In genomic region chr12:84459845-84460244, GRCm38 (mm10) we compare ENCODE assay signal across 15 mouse cellular contexts. TPM values are rescaled to one million over a fixed set of nuclear protein-coding genes. Genes with fewer than 3 reads are reported as not detected.
DNase-seq lines count a peak whose midpoint lies in the region; ATAC-seq and TF ChIP-seq lines count a peak whose summit lies in the region.
"Had no signal": no experiment of that assay in that cellular context is flagged by ENCODE, and none has a peak within 500 bp of the region (broad histone marks: within the 10 kb centered on the region; RNA-seq: fewer than 3 reads in every experiment).

No protein-coding gene starts in this region.

- TF ChIP-seq CTCF in layer of hippocampus, adult 2 months (conservative IDR thresholded peaks at IDR 0.05) = peak; percentile 44
- peak; percentile 44 for TF ChIP-seq CTCF in midbrain, postnatal 0 days (IDR thresholded peaks at IDR 0.05)

- no peak for ATAC-seq in embryonic facial prominence, embryonic 11.5 days (replicated peaks; ENCODE audit: insufficient number of reproducible peaks, low FRiP score, low TSS enrichment, low read depth)
- no peak for ATAC-seq in midbrain, postnatal 0 days (ENCODE audit: low FRiP score)
- ATAC-seq in midbrain, embryonic 16.5 days = no peak
- ATAC-seq in frontal cortex, adult (ENCODE audit: low TSS enrichment) = no peak
- ATAC-seq: forebrain, embryonic 13.5 days had no signal

- H3K4me1 ChIP-seq in embryonic facial prominence, embryonic 11.5 days (ENCODE audit: control insufficient read depth, insufficient read depth, low read length) = no peaks in the 10 kb centered on the region
- H3K4me1 ChIP-seq in embryonic facial prominence, embryonic 10.5 days = no peaks in the 10 kb centered on the region
- no peaks in the 10 kb centered on the region for H3K4me1 ChIP-seq in midbrain, postnatal 0 days (ENCODE audit: insufficient read depth, low read length)
- no peaks in the 10 kb centered on the region for H3K4me1 ChIP-seq in midbrain, embryonic 16.5 days (ENCODE audit: control insufficient read depth, insufficient read depth, low read length)
- H3K4me1 ChIP-seq: forebrain, embryonic 13.5 days; hindbrain, embryonic 13.5 days; neural tube, embryonic 12.5 days; stomach, embryonic 15.5 days had no signal

- WGBS in embryonic facial prominence, embryonic 11.5 days = 65% methylated on average over 1 of the region's 1 CpGs
- 63% methylated on average over 1 of the region's 1 CpGs for WGBS in embryonic facial prominence, embryonic 10.5 days
- 53% methylated on average over 1 of the region's 1 CpGs for WGBS in midbrain, postnatal 0 days
- WGBS in midbrain, embryonic 16.5 days = 54% methylated on average over 1 of the region's 1 CpGs

- DNase-seq in embryonic facial prominence, embryonic 11.5 days (ENCODE audit: low spot score) = peak; percentile 6
- DNase-seq in embryonic facial prominence, embryonic 10.5 days (ENCODE audit: low spot score) = no peak
- DNase-seq in layer of hippocampus, adult 2 months (ENCODE audit: low spot score in 2 of 2) = no peak
- no peak for DNase-seq in layer of hippocampus, adult 18-20 months (ENCODE audit: low spot score in 2 of 2)
- DNase-seq in midbrain, postnatal 0 days (ENCODE audit: low spot score) = no peak
- no peak for DNase-seq in thymus, postnatal 4 days
- DNase-seq: adrenal gland, postnatal 25 days; cerebellum, adult 8-10 months; kidney, adult 9 months had no signal

- H3K27ac ChIP-seq in embryonic facial prominence, embryonic 11.5 days (replicated peaks; ENCODE audit: low read depth, low read length) = no peak overlapping the region
- H3K27ac ChIP-seq in embryonic facial prominence, embryonic 10.5 days (replicated peaks) = no peak overlapping the region
- no peak overlapping the region for H3K27ac ChIP-seq in layer of hippocampus, adult 2 months
- no peak overlapping the region for H3K27ac ChIP-seq in midbrain, postnatal 0 days (ENCODE audit: low read depth, low read length)
- H3K27ac ChIP-seq in midbrain, embryonic 16.5 days (ENCODE audit: low read length) = no peak overlapping the region
- H3K27ac ChIP-seq: forebrain, embryonic 13.5 days; hindbrain, embryonic 13.5 days; neural tube, embryonic 12.5 days; stomach, embryonic 15.5 days had no signal

- H3K27me3 ChIP-seq in embryonic facial prominence, embryonic 11.5 days (ENCODE audit: control insufficient read depth, insufficient read depth, low read length) = no peaks in the 10 kb centered on the region
- no peaks in the 10 kb centered on the region for H3K27me3 ChIP-seq in embryonic facial prominence, embryonic 10.5 days (replicated peaks; ENCODE audit: low read depth, poor library complexity, severe bottlenecking)
- no peaks in the 10 kb centered on the region for H3K27me3 ChIP-seq in midbrain, postnatal 0 days (ENCODE audit: insufficient read depth, low read length)
- H3K27me3 ChIP-seq in midbrain, embryonic 16.5 days (ENCODE audit: control insufficient read depth, insufficient read depth, low read depth, low read length) = no peaks in the 10 kb centered on the region
- H3K27me3 ChIP-seq: forebrain, embryonic 13.5 days; hindbrain, embryonic 13.5 days; neural tube, embryonic 12.5 days; stomach, embryonic 15.5 days had no signal

- H3K9me3 ChIP-seq in embryonic facial prominence, embryonic 11.5 days (replicated peaks; ENCODE audit: control insufficient read depth, low read length) = no peaks in the 10 kb centered on the region
- H3K9me3 ChIP-seq in embryonic facial prominence, embryonic 10.5 days = no peaks in the 10 kb centered on the region; the same call in 1 of the 2 replicates
- no peaks in the 10 kb centered on the region for H3K9me3 ChIP-seq in midbrain, postnatal 0 days (ENCODE audit: low read length)
- no peaks in the 10 kb centered on the region for H3K9me3 ChIP-seq in midbrain, embryonic 16.5 days (replicated peaks; ENCODE audit: control insufficient read depth, low read length, poor library complexity, severe bottlenecking)
- H3K9me3 ChIP-seq: forebrain, embryonic 13.5 days; hindbrain, embryonic 13.5 days; neural tube, embryonic 12.5 days; stomach, embryonic 15.5 days had no signal

- no peak overlapping the region for H3K4me3 ChIP-seq in embryonic facial prominence, embryonic 11.5 days (ENCODE audit: low read depth, low read length)
- no peak overlapping the region for H3K4me3 ChIP-seq in embryonic facial prominence, embryonic 10.5 days
- no peak overlapping the region for H3K4me3 ChIP-seq in layer of hippocampus, adult 2 months
- no peak overlapping the region for H3K4me3 ChIP-seq in midbrain, postnatal 0 days (ENCODE audit: low read depth, low read length)
- H3K4me3 ChIP-seq in midbrain, embryonic 16.5 days (ENCODE audit: low read depth, low read length) = no peak overlapping the region
- H3K4me3 ChIP-seq: forebrain, embryonic 13.5 days; hindbrain, embryonic 13.5 days; neural tube, embryonic 12.5 days; stomach, embryonic 15.5 days had no signal

- no peak overlapping the region for H3K4me2 ChIP-seq in embryonic facial prominence, embryonic 11.5 days (ENCODE audit: low read depth, low read length)
- no peak overlapping the region for H3K4me2 ChIP-seq in midbrain, postnatal 0 days (ENCODE audit: low read depth, low read length, poor library complexity, severe bottlenecking)
- no peak overlapping the region for H3K4me2 ChIP-seq in midbrain, embryonic 16.5 days (ENCODE audit: low read length)
- H3K4me2 ChIP-seq: forebrain, embryonic 13.5 days; hindbrain, embryonic 13.5 days; neural tube, embryonic 12.5 days; stomach, embryonic 15.5 days had no signal

- no peak overlapping the region for H3K9ac ChIP-seq in embryonic facial prominence, embryonic 11.5 days (replicated peaks; ENCODE audit: low read length)
- no peak overlapping the region for H3K9ac ChIP-seq in midbrain, postnatal 0 days (replicated peaks; ENCODE audit: low read length, poor library complexity, severe bottlenecking)
- H3K9ac ChIP-seq in midbrain, embryonic 16.5 days (ENCODE audit: low read depth, low read length) = no peak overlapping the region
- H3K9ac ChIP-seq: forebrain, embryonic 13.5 days; hindbrain, embryonic 13.5 days; neural tube, embryonic 12.5 days; stomach, embryonic 15.5 days had no signal

- 0 out of 2 replicates have a peak, but pooled peaks cover 2% of the 10 kb centered on the region for H3K36me3 ChIP-seq in embryonic facial prominence, embryonic 11.5 days (replicated peaks; ENCODE audit: control insufficient read depth, insufficient read depth, low read depth, low read length)
- peaks cover 80% of the 10 kb centered on the region for H3K36me3 ChIP-seq in embryonic facial prominence, embryonic 10.5 days (replicated peaks)
- H3K36me3 ChIP-seq in midbrain, postnatal 0 days (ENCODE audit: insufficient read depth, low read length) = peaks cover 27% of the 10 kb centered on the region
- H3K36me3 ChIP-seq in midbrain, embryonic 16.5 days (ENCODE audit: control insufficient read depth, insufficient read depth, low read length) = peaks cover 20% of the 10 kb centered on the region

RNA-seq across cellular contexts. Expression of gene Lin52, which starts 8.6 kb away (rescaled TPM):
- 35.8 and 36.1 TPM in 2 replicates for polyA plus RNA-seq in embryonic facial prominence, embryonic 11.5 days (2014; fragmentation: Nextera tagmentation; extraction: Ambion mirVana)
- polyA plus RNA-seq in embryonic facial prominence, embryonic 10.5 days (2016; fragmentation: Nextera tagmentation; extraction: Ambion mirVana) = 28.4 and 28.6 TPM in 2 replicates
- 10 to 100 TPM; 24.6 to 25.7 TPM for total RNA-seq in layer of hippocampus, adult 2 months (2021)
- 10 to 100 TPM; 26.8 to 28.6 TPM for total RNA-seq in layer of hippocampus, adult 18-20 months (2021)
- total RNA-seq in midbrain, postnatal 0 days (2014; rRNA removed) = 33.4 and 67.8 TPM in 2 replicates
- polyA plus RNA-seq in midbrain, postnatal 0 days (2015; fragmentation: Nextera tagmentation; extraction: Ambion mirVana) = 22.8 and 26.7 TPM in 2 replicates
- 36.1 and 37.7 TPM in 2 replicates for polyA plus RNA-seq in midbrain, embryonic 16.5 days (2015; fragmentation: Nextera tagmentation; extraction: Ambion mirVana)

RNA-seq across cellular contexts. Expression of gene Aldh6a1, which starts 9.0 kb away (rescaled TPM):
- polyA plus RNA-seq in embryonic facial prominence, embryonic 11.5 days (2014; fragmentation: Nextera tagmentation; extraction: Ambion mirVana) = 31.4 and 33.5 TPM in 2 replicates
- 16.0 and 18.2 TPM in 2 replicates for polyA plus RNA-seq in embryonic facial prominence, embryonic 10.5 days (2016; fragmentation: Nextera tagmentation; extraction: Ambion mirVana)
- total RNA-seq in layer of hippocampus, adult 2 months (2021) = 10 to 100 TPM; 48.4 to 48.7 TPM
- total RNA-seq in layer of hippocampus, adult 18-20 months (2021) = 10 to 100 TPM; 58.8 to 59.6 TPM
- 41.3 and 45.4 TPM in 2 replicates for total RNA-seq in midbrain, postnatal 0 days (2014; rRNA removed)
- 37.4 and 40.1 TPM in 2 replicates for polyA plus RNA-seq in midbrain, postnatal 0 days (2015; fragmentation: Nextera tagmentation; extraction: Ambion mirVana)
- 33.6 and 34.2 TPM in 2 replicates for polyA plus RNA-seq in midbrain, embryonic 16.5 days (2015; fragmentation: Nextera tagmentation; extraction: Ambion mirVana)

RNA-seq across cellular contexts. Expression of gene Rnf113a2, which starts 42.8 kb away (rescaled TPM):
- 29.4 and 30.0 TPM in 2 replicates for polyA plus RNA-seq in embryonic facial prominence, embryonic 11.5 days (2014; fragmentation: Nextera tagmentation; extraction: Ambion mirVana)
- polyA plus RNA-seq in embryonic facial prominence, embryonic 10.5 days (2016; fragmentation: Nextera tagmentation; extraction: Ambion mirVana) = 23.3 and 24.6 TPM in 2 replicates
- 10 to 100 TPM; 13.8 to 15.9 TPM for total RNA-seq in layer of hippocampus, adult 2 months (2021)
- total RNA-seq in layer of hippocampus, adult 18-20 months (2021) = 10 to 100 TPM; 12.5 to 15.3 TPM
- 8.8 and 11.7 TPM in 2 replicates for total RNA-seq in midbrain, postnatal 0 days (2014; rRNA removed)
- polyA plus RNA-seq in midbrain, postnatal 0 days (2015; fragmentation: Nextera tagmentation; extraction: Ambion mirVana) = 18.4 and 19.1 TPM in 2 replicates
- polyA plus RNA-seq in midbrain, embryonic 16.5 days (2015; fragmentation: Nextera tagmentation; extraction: Ambion mirVana) = 22.3 and 22.4 TPM in 2 replicates

RNA-seq across cellular contexts. Expression of gene Bbof1, which starts 51.0 kb away (rescaled TPM):
- 0.41 and 0.49 TPM in 2 replicates for polyA plus RNA-seq in embryonic facial prominence, embryonic 11.5 days (2014; fragmentation: Nextera tagmentation; extraction: Ambion mirVana)
- polyA plus RNA-seq in embryonic facial prominence, embryonic 10.5 days (2016; fragmentation: Nextera tagmentation; extraction: Ambion mirVana) = 0.49 and 0.80 TPM in 2 replicates
- total RNA-seq in layer of hippocampus, adult 2 months (2021) = 1 to 10 TPM; 8.7 to 9.9 TPM
- 10 to 100 TPM in 1 of 2 experiments, 1 to 10 TPM in 1; 8.4 to 10.1 TPM for total RNA-seq in layer of hippocampus, adult 18-20 months (2021)
- total RNA-seq in midbrain, postnatal 0 days (2014; rRNA removed) = 1.3 and 2.1 TPM in 2 replicates
- polyA plus RNA-seq in midbrain, postnatal 0 days (2015; fragmentation: Nextera tagmentation; extraction: Ambion mirVana) = 2.4 and 3.2 TPM in 2 replicates
- 4.6 and 4.7 TPM in 2 replicates for polyA plus RNA-seq in midbrain, embryonic 16.5 days (2015; fragmentation: Nextera tagmentation; extraction: Ambion mirVana)

RNA-seq across cellular contexts. Expression of gene Entpd5, which starts 51.0 kb away (rescaled TPM):
- 9.0 and 10.9 TPM in 2 replicates for polyA plus RNA-seq in embryonic facial prominence, embryonic 11.5 days (2014; fragmentation: Nextera tagmentation; extraction: Ambion mirVana)
- 8.1 and 10.0 TPM in 2 replicates for polyA plus RNA-seq in embryonic facial prominence, embryonic 10.5 days (2016; fragmentation: Nextera tagmentation; extraction: Ambion mirVana)
- 10 to 100 TPM; 22.5 to 24.8 TPM for total RNA-seq in layer of hippocampus, adult 2 months (2021)
- 10 to 100 TPM; 21.5 to 26.1 TPM for total RNA-seq in layer of hippocampus, adult 18-20 months (2021)
- 15.6 and 15.9 TPM in 2 replicates for total RNA-seq in midbrain, postnatal 0 days (2014; rRNA removed)
- 12.4 and 14.1 TPM in 2 replicates for polyA plus RNA-seq in midbrain, postnatal 0 days (2015; fragmentation: Nextera tagmentation; extraction: Ambion mirVana)
- 13.8 and 15.2 TPM in 2 replicates for polyA plus RNA-seq in midbrain, embryonic 16.5 days (2015; fragmentation: Nextera tagmentation; extraction: Ambion mirVana)
